Mouse (Mus musculus) urinary bladder, postnatal 10 days (tissue): Measurements from ENCODE around the gene Slc38a9.

Experiments used
- DNase-seq: peaks from one replicate; pipeline ENCODE4 v3.0.0; 2022; ENCODE audit warnings: low spot score

Gene Slc38a9

DNA sequence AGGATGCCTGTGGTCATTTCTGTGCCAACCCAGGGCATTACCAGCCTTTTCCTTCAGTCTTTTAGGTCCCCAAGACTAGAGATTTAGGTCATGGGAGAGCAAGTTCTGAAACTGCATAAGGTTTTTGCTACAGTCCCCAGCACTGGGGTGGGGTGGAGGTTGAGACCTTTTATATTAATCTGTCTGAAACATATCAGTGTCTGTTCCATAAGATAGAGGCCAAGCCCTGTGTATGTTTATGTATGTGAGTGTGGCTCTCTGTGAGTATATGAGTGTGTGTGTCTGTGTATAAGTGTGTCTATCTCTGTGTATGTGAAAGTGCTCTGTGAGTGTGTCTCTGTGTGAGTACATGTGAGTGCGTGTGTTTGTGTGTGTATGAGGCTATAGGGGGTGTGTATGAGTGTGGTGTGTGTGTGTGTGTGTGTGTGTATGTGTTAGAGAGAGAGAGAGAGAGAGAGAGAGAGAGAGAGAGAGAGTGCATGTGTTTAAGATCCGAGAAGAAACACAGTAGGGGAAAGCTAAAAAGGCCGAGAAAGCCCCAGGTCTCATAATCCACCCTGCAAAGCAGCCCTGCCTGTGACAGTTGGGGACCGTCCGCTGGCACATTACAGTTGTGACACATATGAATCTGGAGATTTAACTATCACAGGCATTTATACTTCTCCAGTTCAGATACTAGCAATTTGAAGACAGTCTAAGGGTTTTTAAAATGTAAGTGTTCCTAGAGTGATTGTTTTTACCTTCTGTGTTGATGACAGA, 85.6 kb downstream of the Slc38a9 start:
- no peak for DNase-seq

- no peak for DNase-seq
Measured at GRCm38 (mm10) chr13:112746695-112747055, 86.1 kb downstream of the Slc38a9 start.

DNA sequence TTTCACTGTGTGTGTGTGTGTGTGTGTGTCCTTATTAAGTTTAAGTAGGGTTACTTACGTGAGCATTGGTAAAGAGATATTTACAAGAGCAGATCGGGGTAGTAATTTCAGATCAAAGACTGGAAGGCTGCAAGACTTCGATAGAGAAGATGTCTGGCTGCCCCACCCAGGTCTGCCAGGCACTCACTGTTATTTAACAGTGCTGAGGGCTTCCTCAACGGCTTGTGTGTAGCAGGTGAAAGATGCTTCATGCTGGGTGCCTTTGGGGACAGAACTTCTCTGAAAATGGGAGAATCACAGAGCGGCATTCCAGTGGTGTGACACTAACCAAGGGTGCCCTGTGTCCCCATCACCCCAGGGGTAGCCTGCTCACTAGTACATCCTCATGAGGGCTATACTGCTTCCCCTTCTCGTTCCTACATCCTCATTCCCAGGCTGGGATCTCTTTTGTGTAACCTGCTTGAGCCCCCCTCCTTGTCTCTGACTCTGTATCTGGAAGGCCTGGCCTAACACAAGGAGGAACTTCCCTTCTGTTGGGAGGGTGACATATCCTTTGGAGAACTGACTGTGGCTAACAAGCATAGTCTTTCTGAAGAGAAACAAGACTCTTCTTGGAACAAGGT, 87.4 kb downstream of the Slc38a9 start:
- no peak for DNase-seq

DNA sequence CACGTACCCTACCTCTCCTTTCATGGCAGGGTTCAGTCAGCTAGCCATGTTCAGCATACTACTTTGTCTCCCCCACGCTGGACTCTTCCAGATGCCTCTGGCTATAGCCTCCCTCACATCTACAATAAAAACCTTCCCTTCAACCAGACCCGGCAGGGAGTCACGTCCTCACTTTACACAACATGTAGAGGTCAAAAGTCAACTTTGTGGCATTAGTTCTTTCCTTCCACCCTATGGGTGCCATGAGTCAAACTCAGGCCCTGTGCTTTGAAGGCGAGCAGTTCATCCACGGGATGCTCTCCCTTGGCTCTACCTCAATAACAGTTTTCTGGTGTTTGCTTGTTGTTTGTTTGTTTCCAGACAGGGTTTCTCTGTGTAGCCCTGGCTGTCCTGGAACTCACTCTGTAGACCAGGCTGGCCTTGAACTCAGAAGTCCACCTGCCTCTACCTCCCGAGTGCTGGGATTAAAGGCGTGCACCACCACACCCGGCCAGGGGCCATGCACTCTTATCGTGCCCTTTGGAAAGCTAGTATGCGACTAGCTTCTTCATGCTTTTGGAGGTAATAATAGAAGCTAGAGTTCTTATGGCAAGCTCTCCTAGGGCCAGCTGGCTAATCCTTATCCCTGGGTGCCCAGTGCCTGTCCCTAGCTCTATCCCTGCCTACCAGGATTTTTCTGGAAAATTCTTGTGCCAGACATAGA, 88.4 kb downstream of the Slc38a9 start:
- no peak for DNase-seq

GRCm38 (mm10) chr13:112749881-112750280, 89.3 kb downstream of the Slc38a9 start:
- no peak for DNase-seq

DNA sequence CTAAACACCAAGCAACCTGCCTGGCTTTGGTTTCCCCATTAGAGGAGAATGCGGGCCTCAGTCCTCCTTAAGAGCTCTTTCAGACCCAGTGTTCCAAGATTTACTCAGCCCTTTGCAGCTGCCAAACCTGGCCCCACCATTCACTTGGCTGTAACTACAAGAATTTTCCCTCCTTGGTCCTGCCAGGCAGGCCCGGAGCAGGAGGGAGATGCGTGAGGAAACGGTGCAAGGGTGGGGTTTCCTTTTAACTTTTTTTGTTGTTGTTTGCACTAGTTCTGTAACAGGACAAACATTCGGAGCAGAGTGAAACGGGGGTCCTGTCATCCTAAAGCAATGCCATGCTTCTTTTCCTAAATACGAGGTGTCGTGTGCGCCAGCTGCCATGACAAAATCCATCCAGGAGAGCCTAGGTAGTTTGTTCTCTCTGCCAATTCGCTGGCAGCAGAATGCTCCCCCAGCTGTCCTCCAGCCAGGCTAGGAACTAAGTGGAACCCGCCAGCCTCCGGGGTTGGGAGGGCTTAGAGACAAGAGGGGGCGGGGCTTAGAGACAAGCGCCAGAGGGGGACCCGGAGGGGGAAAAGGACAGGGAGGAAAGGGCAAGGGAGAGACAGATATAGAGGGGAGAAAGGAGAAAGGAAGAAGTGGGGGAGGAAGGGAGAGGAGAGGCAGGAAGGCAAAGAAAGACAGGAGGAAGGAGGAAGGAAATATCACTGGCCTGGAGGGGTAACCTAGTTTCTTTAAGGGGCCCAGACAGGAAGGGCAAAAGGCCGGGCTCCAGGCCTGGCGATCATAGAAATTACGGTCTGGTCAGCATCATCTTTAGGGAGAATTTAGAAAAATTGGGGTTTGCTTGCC, 91.1 kb downstream of the Slc38a9 start:
- DNase-seq, result no peak

DNA sequence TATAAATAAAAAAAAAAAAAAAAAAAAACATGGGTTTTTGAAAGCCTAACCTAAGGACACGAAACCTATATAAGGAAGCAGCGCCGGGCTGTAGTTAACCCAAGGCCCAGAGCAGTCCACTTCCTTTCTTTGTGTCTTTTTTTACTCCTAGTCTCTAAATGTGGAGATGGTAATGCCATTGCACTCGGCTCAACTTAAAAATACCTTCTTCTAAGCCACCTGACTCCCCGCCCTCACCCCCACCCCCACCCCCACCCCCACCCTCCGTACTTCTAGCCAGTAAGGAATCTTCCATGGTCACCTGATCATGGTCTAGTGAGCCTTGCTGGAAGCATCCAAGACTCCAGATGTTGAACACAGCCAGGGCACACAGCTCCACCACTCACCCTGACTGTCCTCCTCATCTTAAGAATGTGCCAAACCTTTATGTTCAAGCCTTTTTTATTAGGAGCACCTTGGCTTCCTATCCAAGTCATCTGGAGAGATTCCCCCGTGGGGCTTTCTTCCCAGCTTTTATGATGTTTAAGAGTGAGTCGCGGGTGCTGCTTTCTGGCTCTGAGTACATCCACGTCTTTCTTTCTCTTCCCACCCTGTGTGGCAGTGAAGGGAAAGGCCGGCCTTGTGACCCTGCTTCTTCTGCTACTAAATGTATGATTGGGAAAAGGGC, 91.9 kb downstream of the Slc38a9 start:
- no peak for DNase-seq

DNA sequence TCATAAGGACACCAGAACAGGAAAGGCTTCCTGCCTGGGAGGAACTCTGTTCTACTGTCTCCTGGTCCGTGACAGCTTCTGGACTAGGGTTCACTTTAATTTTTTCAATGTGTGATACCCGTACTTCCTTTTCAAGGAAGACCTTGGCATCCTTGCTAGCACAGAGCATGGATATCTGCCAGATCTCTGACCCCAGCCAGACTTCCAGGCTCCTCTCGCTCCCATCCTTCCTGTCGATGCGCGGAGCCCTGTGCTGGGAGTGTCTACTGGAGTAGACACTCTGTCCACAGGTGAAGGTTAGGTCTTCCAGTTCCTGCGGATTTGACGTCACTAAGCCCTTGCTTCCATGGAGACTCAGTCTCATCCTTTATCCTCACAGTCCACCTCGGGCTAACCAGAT, 93.0 kb downstream of the Slc38a9 start:
- no peak for DNase-seq

- no peak for DNase-seq
Measured at GRCm38 (mm10) chr13:112754871-112755270, 94.3 kb downstream of the Slc38a9 start.

- no peak for DNase-seq
Measured at GRCm38 (mm10) chr13:112755507-112756010, 95.0 kb downstream of the Slc38a9 start.

GRCm38 (mm10) chr13:112757395-112757794, 96.8 kb downstream of the Slc38a9 start:
- DNase-seq, result no peak

DNA sequence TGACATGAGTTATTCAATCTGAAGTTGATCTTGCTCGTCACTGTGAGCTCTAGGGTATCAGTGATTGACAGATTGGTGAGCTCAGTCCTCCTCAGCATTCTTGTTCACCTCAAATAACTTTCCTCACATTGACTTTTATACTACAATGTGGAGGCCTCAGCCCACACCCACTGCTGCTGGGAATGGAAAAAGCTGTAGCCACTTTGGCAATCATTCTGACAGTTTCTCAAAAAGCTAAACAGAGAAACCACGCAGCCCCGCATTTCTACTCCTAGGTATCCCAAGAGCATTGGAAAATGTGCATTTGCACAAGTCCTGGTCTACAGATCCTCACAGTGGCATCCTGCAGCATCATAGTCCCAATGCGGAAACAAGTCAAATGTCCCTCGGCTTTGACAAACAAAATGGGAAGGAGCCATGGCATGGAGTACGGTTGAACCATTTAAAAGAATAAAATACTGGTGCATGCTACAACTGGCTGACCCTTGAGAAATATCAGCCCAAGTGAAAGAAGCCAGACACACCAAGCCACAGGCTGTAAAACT, 98.1 kb downstream of the Slc38a9 start:
- no peak for DNase-seq

- no peak for DNase-seq
Measured at GRCm38 (mm10) chr13:112759364-112759763, 98.8 kb downstream of the Slc38a9 start.

- no peak for DNase-seq
Measured at GRCm38 (mm10) chr13:112759777-112760537, 99.4 kb downstream of the Slc38a9 start.

DNA sequence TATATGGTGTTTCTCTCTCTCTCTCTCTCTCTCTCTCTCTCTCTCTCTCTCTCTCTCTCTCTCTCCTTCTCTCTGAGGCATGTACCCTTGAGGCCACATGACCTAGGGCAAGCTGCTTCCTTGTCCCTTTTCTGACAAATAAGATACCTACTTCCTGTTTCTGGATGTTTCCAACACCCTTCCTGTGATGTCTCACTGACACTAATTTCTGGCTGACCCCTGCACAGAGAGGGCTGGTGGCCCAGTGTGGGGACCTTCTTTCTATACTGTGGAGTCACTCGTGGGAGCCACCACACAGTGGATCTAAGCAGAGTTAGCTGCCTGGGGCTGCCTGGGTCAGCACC, 100.0 kb downstream of the Slc38a9 start:
- no peak for DNase-seq

- DNase-seq, result no peak
Measured at GRCm38 (mm10) chr13:112761787-112762186, 101.2 kb downstream of the Slc38a9 start.

DNA sequence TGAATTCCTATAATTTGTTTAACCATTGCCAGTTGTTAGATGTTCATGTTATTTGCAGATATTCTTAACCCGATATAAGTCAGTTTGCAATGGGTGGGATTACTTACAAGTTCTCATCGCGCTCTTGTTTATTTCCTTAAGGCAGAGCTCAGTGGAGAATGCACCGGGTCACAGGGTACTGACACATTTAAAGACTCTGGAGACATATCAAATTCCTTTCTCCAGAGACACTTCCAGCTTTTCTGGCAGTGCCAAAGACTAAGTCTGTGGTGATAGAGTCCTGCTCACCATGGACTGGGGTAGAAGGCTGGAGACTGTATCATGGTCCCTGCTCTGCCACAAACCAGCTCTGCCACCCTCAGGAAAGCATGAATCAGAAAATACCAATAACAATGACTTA, 102.0 kb downstream of the Slc38a9 start:
- no peak for DNase-seq

DNA sequence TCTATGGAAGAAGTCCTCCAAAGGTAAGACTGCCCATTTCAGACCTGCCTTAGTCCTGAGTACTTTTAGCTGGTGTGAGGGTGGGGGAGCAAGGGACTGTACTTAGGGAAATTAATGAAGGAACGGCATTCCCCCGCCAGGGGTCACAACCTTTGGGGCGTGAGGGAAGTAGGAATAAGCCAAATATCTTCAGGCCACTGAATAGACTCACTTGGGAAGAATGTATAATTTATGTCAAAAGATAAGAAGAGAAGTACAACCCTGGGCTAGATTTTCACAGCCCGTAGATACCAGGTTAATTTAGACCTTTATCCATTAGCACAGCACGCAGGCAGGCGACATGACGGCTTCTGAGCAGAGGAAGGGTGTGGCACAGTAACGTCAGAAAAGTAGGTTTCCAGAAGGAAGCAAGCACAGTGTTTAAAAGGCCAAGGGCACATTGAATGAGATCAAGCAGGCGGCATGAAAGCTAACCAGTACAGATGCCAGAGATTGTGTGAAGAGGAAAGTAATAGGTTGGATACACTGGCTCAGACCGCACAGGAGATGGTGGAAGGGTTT, 103.1 kb downstream of the Slc38a9 start:
- DNase-seq, result no peak

DNA sequence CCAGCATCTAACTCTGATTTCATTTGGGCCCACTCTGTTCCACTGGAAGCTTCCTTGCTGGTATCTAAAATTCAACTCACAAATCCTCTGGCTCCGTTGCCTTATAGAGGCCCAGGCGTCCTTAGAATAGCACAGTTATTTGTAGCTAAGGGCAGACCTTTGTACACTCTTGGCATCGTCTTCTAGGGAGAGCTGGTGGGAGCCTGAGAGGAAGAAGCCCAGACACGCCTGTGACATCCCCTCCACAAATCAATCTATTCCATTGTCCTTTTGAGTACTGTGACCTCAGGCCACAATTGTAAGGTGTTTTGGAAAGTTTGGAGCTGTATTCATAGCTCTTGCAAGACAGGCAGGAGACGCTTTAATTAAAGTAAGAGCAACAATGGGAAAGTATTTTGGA, 104.0 kb downstream of the Slc38a9 start:
- no peak for DNase-seq

DNA sequence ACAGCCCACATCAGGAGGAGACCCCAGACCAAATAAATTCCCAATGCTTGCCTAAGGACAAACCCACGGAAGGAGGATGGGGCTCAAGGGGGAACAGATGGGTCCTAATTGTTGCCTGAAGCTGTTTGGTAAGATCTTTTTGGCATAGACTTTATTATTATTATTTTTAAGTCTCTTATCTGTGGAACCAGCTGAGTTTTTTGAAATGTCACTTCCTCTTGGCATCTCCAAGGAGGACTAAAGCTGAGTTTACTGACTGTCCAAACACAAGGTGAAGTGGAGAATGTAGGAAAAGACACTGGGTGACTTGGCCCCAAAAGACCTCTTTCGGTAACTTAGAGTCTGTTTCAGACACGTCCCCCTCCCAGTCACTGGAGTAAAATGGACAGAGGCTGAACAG, 105.1 kb downstream of the Slc38a9 start:
- DNase-seq, result no peak
